Mouse (Mus musculus): ENCODE data around the gene Dcdc2a.

Dcdc2a gene

GRCm38 (mm10) chr13:25094381-25094780 lies 38.6 kb downstream of the Dcdc2a start:
- no peak for DNase-seq (ENCODE audit: low spot score in 2 of 2)

DNA sequence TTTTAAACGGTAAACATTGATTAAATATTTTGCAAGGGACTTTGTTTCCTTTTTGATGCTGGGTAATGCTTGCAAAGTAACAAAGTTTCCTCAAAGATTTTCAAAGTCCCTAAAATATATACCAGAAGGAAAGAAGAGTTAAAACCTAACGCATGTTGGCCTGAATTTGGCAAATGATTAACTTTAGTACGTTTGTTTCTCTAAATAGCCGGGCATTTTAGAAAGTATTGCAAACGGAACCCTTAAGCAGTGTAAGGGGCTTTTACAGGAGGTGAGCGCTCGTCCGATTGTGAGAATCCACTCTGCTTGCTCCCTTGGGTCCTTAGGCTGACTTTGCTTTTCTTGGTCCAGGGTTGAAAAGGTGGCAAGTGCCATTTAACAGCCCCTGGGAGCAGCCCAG lies 41.5 kb downstream of the Dcdc2a start:
- DNase-seq (ENCODE audit: low spot score in 2 of 2) = no peak

DNA sequence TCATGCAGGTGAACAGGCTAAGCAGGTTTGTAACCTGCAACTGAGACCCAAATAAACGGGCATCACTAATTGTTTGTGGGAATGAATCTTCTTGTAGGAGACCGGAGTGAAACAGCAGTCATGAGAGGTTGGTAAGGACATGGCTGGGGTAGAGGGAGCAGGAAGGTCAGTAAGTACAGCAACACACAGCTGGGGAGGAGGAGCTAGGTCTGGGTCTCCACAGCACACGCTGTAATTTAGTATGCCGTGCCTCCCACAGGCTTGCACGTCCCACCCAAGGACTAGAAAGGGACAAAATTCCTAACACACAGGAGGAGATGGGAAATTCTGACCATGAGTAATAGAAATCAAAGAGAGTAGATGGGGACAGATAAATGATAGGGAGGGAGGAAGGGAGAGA lies 42.8 kb downstream of the Dcdc2a start:
- DNase-seq (ENCODE audit: low spot score in 2 of 2) = no peak

GRCm38 (mm10) chr13:25099508-25099907 lies 43.7 kb downstream of the Dcdc2a start:
- no peak for DNase-seq (ENCODE audit: low spot score in 2 of 2)

DNA sequence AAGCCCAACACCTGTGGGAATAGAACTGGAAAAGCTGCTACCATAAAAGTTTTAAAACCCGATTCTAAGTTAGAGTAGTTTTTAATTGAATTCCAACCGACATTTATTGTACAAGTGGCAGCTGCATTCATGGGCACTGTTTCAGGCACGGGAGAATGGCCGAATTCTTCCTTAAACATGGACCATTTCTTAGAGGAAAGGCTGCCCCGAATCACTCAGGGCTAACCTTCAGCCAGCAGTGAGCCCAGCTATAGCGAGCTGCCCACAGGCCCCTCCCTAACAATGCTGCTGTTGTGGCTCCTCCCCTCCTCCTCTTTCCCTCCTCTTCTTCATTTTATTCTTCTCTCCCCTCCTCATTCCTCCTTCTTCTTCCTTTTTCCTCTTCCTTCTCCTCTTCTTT lies 44.8 kb downstream of the Dcdc2a start:
- no peak for DNase-seq (ENCODE audit: low spot score in 2 of 2)

- no peak for DNase-seq (ENCODE audit: low spot score in 2 of 2)
Observed at GRCm38 (mm10) chr13:25105671-25106070, 49.9 kb downstream of the Dcdc2a start.

DNA sequence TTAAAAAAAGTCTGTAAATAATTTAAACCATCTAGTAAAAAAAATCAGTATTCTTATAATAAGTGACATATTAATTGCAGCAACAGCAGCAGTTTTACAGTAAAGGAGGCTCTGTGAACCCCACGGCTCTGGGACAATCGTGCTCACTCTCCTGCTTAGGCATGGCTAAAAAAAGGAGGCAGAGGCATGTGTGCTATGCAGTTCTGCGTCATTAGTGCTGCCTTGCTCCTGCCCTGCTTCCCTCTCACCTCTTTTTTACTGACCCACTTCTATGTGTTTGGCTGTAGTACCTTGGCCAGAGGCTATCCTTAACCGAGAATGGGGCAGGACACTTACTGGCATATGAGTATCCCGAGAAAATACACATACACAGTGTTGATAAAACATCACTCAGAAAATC lies 50.9 kb downstream of the Dcdc2a start:
- DNase-seq (ENCODE audit: low spot score in 2 of 2) = no peak

GRCm38 (mm10) chr13:25108353-25108752 lies 52.5 kb downstream of the Dcdc2a start:
- no peak for DNase-seq (ENCODE audit: low spot score in 2 of 2)

GRCm38 (mm10) chr13:25110592-25111095 lies 54.8 kb downstream of the Dcdc2a start:
- DNase-seq (ENCODE audit: low spot score in 2 of 2) = no peak

DNA sequence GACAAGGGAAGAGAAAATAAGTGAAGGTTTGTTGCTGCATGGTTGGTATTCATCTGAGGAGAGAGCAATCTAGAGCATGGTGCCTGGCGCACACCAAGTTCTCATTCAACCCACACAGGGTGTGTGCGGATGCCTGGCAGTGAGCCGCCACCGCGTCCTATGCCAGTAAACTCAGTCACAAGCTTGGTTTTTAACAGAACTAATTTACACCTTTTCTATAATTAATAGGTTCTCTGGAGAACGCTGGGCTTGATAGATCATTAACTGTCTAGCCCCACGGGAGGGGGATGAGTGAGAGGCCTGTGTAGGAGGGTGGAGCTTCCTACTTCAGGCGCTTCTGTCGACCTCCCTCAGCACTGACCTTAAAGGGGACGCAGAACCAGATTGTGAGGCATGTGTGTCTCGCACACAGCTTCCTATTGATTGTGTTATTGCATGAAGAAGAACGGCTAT lies 59.7 kb downstream of the Dcdc2a start:
- peak; percentile 49 to 61 for DNase-seq (ENCODE audit: low spot score in 2 of 2)

DNA sequence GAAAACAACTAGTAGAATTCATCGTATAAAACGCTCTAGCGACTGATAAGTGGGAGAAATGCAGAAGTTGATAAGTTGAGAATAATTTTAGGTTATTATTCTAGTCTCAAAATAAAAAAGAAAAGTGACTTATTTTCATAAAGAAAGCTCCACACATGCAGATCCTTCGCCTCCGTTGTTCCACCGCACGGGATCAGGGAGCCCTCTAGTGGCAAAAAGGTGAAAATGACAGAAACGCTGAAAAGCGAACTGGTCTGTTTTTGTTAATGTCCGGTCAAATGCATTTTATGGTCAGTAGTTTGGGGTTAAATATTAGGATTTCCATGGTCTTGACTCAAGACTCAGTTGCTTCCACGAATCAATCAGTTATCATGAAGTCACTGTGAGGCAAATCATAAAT lies 60.2 kb downstream of the Dcdc2a start:
- peak in 1 of 2 experiments; percentile 29 for DNase-seq (ENCODE audit: low spot score in 2 of 2)

DNA sequence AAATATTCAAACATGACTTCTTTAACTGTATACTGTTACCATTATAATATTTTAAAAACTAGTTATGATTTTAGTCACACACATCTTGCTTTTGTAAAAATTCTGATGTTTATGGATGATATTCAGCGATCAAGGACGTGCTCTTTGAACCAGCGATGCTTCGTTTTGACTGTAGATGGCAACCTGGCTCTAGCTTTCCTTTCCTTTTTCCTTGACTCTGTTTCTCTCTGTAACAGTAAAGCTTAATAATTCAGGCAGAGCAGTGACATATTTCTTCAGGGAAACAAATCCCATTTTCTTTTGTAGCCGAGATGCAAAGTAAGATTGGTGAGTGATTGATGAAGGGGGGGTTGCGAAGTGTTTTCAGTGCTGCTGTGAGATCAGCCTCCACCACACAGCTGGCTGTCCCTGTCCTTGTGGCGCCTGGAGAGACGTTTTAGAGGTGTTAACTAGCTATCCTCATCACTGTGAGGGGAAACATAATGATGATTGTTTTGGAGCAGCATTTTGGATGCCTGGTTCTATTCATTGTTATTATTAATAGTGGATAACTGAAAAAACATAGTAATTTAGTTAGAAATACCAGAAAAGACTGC lies 67.0 kb downstream of the Dcdc2a start:
- DNase-seq (ENCODE audit: low spot score in 2 of 2) = no peak

DNA sequence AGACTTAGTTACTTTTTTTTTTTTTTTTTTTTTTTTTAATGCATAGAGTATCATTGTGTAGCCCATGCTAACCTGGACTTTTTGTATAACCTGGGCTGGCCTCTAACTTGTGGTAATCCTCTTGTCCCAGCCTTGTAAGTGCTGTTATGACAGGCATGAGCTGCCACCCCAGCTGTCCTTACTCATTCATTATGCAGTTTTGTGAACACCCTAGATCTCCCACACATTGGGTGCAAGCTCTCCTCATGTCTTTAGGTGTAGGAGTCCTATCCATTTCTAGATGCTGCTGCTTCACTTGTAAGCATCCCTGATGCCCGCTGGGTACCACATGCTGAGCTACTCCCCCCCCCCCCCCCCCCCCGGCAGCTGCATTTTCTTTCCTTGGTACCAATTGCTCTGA lies 71.4 kb downstream of the Dcdc2a start:
- DNase-seq (ENCODE audit: low spot score in 2 of 2) = no peak

DNA sequence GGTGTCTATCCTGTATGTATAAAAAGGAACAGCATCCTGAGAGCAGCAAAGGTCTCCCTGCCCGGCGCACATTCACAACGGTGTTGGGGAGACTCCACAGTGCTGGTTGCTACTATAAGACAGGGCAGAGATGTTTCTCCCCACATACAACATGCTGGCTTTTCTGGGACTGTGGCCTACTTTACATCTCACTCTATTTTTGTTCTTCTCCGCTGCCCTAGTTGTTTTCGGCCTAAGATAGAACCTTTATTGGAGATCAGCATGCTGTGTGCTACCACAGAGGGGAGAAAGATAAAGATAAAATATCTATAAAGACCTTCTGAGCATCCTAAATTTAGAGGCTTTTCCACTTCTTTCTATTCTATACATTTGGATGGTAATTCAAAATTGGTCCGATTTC lies 72.0 kb downstream of the Dcdc2a start:
- DNase-seq (ENCODE audit: low spot score in 2 of 2) = no peak

GRCm38 (mm10) chr13:25128766-25129165 lies 73.0 kb downstream of the Dcdc2a start:
- no peak for DNase-seq (ENCODE audit: low spot score in 2 of 2)

DNA sequence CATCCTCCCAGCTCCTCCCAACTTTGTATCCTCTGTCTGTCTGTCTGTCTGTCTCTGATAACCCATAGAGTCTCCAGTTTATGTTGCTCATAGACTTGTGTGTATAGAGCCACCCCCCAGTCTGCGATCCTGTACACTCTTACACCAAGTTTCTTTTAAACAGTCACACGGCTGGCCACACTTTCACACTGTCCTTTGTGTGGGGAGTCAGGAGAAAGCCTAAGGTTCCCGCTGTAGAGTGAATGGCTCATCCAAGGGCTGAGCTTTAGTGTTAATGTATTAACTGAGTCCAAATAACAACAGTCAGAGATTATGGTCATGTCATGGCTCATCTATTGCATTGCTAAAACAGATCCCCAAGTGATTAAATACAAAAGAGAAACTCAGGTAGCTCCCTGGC lies 87.3 kb downstream of the Dcdc2a start:
- DNase-seq (ENCODE audit: low spot score in 2 of 2) = no peak

DNA sequence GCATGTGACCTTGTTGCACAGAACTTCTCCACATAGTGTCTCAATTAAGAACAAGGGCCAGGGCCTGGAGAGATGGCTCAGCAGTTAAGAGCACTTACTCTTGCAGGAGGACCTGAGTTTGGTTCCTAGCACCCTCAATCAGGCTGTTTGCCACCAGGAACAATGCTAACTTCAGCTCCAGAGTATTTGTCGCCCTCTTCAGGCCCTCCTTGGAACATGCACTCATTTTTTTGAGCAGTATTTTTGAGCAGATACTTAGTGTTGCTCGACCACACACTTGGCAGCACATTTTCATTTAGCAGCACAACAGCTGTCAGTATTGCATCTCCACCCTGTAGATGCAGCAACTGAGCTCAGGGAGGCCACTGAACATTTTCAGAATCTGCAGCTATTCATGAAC lies 88.3 kb downstream of the Dcdc2a start:
- DNase-seq (ENCODE audit: low spot score in 2 of 2) = no peak

- DNase-seq (ENCODE audit: low spot score in 2 of 2) = no peak
Observed at GRCm38 (mm10) chr13:25146232-25146631, 90.4 kb downstream of the Dcdc2a start.

DNA sequence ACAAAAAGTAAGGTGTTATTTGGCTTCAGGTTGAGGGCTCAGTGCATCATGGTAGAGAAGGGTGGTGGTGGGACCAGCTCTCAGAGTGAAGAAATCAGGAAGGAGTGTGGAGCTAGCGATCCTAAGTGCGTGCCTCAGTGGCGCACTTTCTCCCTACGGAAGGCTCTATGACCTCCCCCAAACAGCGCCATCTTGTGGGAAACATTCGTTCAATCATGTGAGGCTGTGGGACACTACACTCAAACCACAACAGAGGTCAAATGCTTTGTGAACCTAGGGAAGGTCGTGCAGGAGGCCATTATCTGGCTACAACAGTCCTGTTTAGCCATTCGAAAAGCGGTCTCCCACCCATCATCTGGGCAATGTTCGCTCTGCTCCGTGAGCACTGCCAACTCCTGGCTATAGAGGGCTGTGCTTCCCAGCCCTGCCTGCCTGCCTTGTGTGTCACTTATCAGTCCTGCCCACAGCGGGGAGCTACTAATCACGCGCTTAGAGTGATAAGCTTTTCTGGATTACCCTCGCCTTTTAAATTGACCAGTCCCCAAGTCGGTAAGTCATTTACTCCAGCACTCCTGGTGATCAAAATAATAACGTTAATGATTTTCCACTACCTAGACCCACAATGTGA lies 94.5 kb downstream of the Dcdc2a start:
- DNase-seq (ENCODE audit: low spot score in 2 of 2) = no peak

DNA sequence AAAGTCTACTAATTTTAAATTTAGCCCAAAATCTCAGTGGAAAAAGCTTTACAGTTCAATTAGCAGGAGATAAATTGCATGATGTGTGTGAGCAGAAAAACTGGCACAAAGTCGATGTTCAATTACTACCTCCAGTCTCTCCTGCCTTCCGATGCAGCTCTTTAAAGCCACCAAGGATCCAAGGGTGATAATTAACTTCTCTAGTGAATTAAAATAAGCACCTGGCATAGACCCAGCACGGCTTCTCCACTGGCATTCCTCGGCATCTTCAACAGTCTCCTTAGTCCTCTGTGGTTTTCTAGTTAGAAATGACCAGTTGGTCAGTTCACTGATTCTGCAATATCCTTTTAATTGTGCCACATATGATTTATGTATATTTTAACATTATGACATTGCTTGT lies 95.1 kb downstream of the Dcdc2a start:
- DNase-seq (ENCODE audit: low spot score in 2 of 2) = no peak

GRCm38 (mm10) chr13:25159917-25160316 lies 104.1 kb downstream of the Dcdc2a start:
- no peak for DNase-seq (ENCODE audit: low spot score in 2 of 2)

- no peak for DNase-seq (ENCODE audit: low spot score in 2 of 2)
Observed at GRCm38 (mm10) chr13:25160804-25161203, 105.0 kb downstream of the Dcdc2a start.

DNA sequence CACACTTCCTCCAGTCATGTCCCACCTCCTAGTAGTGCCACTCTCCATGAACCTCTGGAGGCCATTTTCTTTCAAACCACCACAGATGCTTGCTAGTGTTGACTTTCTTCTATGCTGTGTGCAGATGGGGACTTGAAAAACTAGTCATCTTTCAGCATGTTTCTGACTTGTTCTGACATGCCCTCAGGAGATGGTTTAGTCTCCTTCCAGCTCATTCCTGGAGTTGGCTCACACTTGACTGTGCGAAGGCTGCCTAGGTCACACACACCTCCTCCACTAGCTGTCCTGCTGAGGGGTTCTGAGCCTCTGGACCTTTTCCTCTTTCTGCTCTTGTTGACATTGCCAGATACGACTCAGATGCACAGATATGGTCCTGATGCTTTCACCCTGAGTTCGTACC lies 106.8 kb downstream of the Dcdc2a start:
- DNase-seq (ENCODE audit: low spot score in 2 of 2) = no peak

DNA sequence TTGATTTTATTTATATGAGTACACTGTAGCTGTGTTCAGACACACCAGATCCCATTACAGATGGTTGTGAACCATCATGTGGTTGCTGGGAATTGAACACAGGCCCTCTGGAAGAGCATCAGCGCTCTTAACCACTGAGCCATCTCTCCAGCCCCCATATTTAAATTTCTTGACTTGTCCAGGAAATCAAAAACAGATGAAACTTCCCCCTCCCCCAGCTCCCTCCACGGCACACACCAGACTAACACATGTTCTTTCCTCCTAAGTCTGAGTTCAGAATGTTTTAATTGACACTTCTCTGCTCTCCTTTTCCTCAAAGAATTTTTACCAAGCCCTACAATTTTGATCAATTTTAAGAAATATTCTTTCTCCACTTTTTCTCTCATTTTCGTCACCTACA lies 113.1 kb downstream of the Dcdc2a start:
- DNase-seq (ENCODE audit: low spot score in 2 of 2) = no peak
